Mouse (Mus musculus) hindbrain, postnatal 0 days (tissue): ENCODE data around the gene Pgap3. TPM values are rescaled to one million over a fixed set of nuclear protein-coding genes. Genes with fewer than 3 reads are reported as not detected.
A peak's percentile ranks its signal among the peaks of the same experiment; 100 is the strongest.

Source experiments
- ATAC-seq: fragments of 200-750 bp; cut with Nextera tagmentation; 2 replicates; pipeline ENCODE4 v1.8.0; 2017; ENCODE audit warnings: mild to moderate bottlenecking, moderate TSS enrichment, moderate library complexity
- DNase-seq: peaks from one replicate; pipeline ENCODE4 v3.0.0-alpha.2; 2015; ENCODE audit warnings: low spot score
- H3K27ac ChIP-seq: fragments of 300-500 bp; sonication (generic); 2 replicates; pipeline ENCODE4 v1.5.1; 2014; ENCODE audit warnings: mild to moderate bottlenecking
- H3K27me3 ChIP-seq: fragments of 300-500 bp; sonication (generic); 2 replicates; pipeline ENCODE4 v1.6.1; 2014; ENCODE audit warnings: low read length, mixed read lengths; ENCODE audit not compliant: insufficient read depth
- H3K36me3 ChIP-seq: fragments of 300-500 bp; sonication (generic); 2 replicates; pipeline ENCODE4 v1.6.1; 2014; ENCODE audit warnings: low read length, mixed read lengths; ENCODE audit not compliant: insufficient read depth
- H3K4me1 ChIP-seq: fragments of 300-500 bp; sonication (generic); 2 replicates; pipeline ENCODE4 v1.6.1; 2014; ENCODE audit warnings: antibody characterized with exemption, low read length, mixed read lengths; ENCODE audit not compliant: insufficient read depth
- H3K4me2 ChIP-seq: fragments of 300-500 bp; sonication (generic); 2 replicates; pipeline ENCODE4 v1.6.1; 2014; ENCODE audit warnings: low read depth, mild to moderate bottlenecking, low read length, moderate library complexity, mixed read lengths
- H3K4me3 ChIP-seq: fragments of 300-500 bp; sonication (generic); 2 replicates; pipeline ENCODE4 v1.5.1; 2014; ENCODE audit warnings: low read length
- H3K9ac ChIP-seq: fragments of 300-500 bp; sonication (generic); replicated peaks from 2 replicates; pipeline ENCODE4 v1.6.1; 2014; ENCODE audit warnings: mild to moderate bottlenecking, low read length, moderate library complexity, mixed read lengths
- H3K9me3 ChIP-seq: fragments of 300-500 bp; sonication (generic); 2 replicates; pipeline ENCODE4 v1.6.1; 2016; ENCODE audit warnings: low read length, mixed read lengths
- CTCF ChIP-seq: IDR thresholded peaks from 2 replicates; pipeline ENCODE4 v1.5.1; 2016; ENCODE audit warnings: antibody characterized with exemption, control low read depth, low read depth
- WGBS: fragments of 180-500 bp; shearing (Covaris S2); extraction: QIAGEN DNeasy Blood & Tissue Kit; methylation state at CpG from one replicate; pipeline ENCODE4 v1.1.7; 2014; 5-methylcytosine and 5-hydroxymethylcytosine counted together
- polyA plus RNA-seq: library from polyadenylated mRNA; unstranded; fragments of >200 nt; fragmentation: Nextera tagmentation; extraction: Ambion mirVana; gene quantifications from 2 replicates; pipeline ENCODE4 v1.2.1, GENCODE M21; 2015
- total RNA-seq: library from RNA; depleted of rRNA; stranded (reverse); fragments of >200 nt; gene quantifications from 2 replicates; pipeline ENCODE4 v1.2.3, GENCODE M21; 2014; rRNA removed

Gene Pgap3
- 10.6 and 12.0 TPM in 2 replicates for total RNA-seq
- polyA plus RNA-seq = 7.8 and 9.2 TPM in 2 replicates

- DNase-seq = peak; percentile 95
- peak; percentile 96 for ATAC-seq
- Histone ChIP-seq H3K27me3 (no peaks in the 10 kb centered on the region; the same call in 1 of the 2 replicates), H3K27ac (peak within 1 kb of the TSS; percentile 95), H3K4me3 (peak within 1 kb of the TSS; percentile 54), H3K9me3 (no peaks in the 10 kb centered on the region), H3K4me1 (peaks cover 10% of the 10 kb centered on the region), H3K4me2 (peak within 1 kb of the TSS; percentile 83), H3K9ac (peak within 1 kb of the TSS; percentile 70), H3K36me3 (no peaks in the 10 kb centered on the region)
- no peak for TF ChIP-seq CTCF
- WGBS = under 1% methylated on average over 40 of the region's 40 CpGs
Measured at GRCm38 (mm10) chr11:98400161-98400726, at the start of gene Pgap3. Gene Pgap3, minus strand, starts transcription at chr11:98400490.

GRCm38 (mm10) chr11:98449419-98449818 lies 49.1 kb upstream of the Pgap3 start:
- DNase-seq (no peak), ATAC-seq (no peak)
- H3K4me2 ChIP-seq = no peak overlapping the region
- TF ChIP-seq CTCF = no peak
- no peaks in the 10 kb centered on the region for H3K4me1 ChIP-seq
- 85% methylated on average over 3 of the region's 3 CpGs for WGBS
- peaks cover 16% of the 10 kb centered on the region; the same call in 1 of the 2 replicates for H3K27me3 ChIP-seq
- H3K9ac ChIP-seq = no peak overlapping the region
- no peak overlapping the region for H3K4me3 ChIP-seq
- H3K36me3 ChIP-seq = no peaks in the 10 kb centered on the region
- H3K27ac ChIP-seq = no peak overlapping the region
- H3K9me3 ChIP-seq = no peaks in the 10 kb centered on the region

- TF ChIP-seq CTCF = no peak
Measured at GRCm38 (mm10) chr11:98448191-98448790, 48.0 kb upstream of the Pgap3 start.

GRCm38 (mm10) chr11:98447475-98447834 lies 47.2 kb upstream of the Pgap3 start:
- ATAC-seq = no peak
- peak overlapping the region; percentile 29 for H3K4me3 ChIP-seq
- 18% methylated on average over 7 of the region's 7 CpGs for whole genome bisulfite sequencing

More at GRCm38 (mm10) chr11:98448191-98448790, 48.0 kb upstream of the Pgap3 start:
- H3K27ac ChIP-seq = no peak overlapping the region
- no peaks in the 10 kb centered on the region for H3K9me3 ChIP-seq
- DNase-seq (no peak), ATAC-seq (no peak)
- no peak overlapping the region; the same call in 1 of the 2 replicates for H3K4me2 ChIP-seq
- H3K4me1 ChIP-seq = no peaks in the 10 kb centered on the region
- no peaks in the 10 kb centered on the region for H3K36me3 ChIP-seq
- peaks cover 16% of the 10 kb centered on the region; the same call in 1 of the 2 replicates for H3K27me3 ChIP-seq
- no peak overlapping the region for H3K9ac ChIP-seq
- H3K4me3 ChIP-seq = no peak overlapping the region
- WGBS = 42% methylated on average over 13 of the region's 13 CpGs

GRCm38 (mm10) chr11:98446562-98447474 lies 46.5 kb upstream of the Pgap3 start:
- no peak for DNase-seq
- Histone ChIP-seq H3K4me2 (peak overlapping the region; percentile 37), H3K27ac (no peak overlapping the region; the same call in 1 of the 2 replicates), H3K9me3 (no peaks in the 10 kb centered on the region), H3K27me3 (peaks cover 16% of the 10 kb centered on the region; the same call in 1 of the 2 replicates), H3K4me1 (no peaks in the 10 kb centered on the region), H3K4me3 (peak overlapping the region; percentile 29), H3K9ac (0 out of 2 replicates have a peak overlapping the region, but pooled peaks have one; percentile 5), H3K36me3 (no peaks in the 10 kb centered on the region)
- no peak for TF ChIP-seq CTCF
- no peak for ATAC-seq
- 3% methylated on average over 33 of the region's 33 CpGs for WGBS

More at GRCm38 (mm10) chr11:98447475-98447834, 47.2 kb upstream of the Pgap3 start:
- no peak overlapping the region for H3K27ac ChIP-seq
- H3K9ac ChIP-seq = no peak overlapping the region
- no peaks in the 10 kb centered on the region for H3K4me1 ChIP-seq
- no peak for TF ChIP-seq CTCF
- no peak for DNase-seq
- no peaks in the 10 kb centered on the region for H3K36me3 ChIP-seq
- H3K9me3 ChIP-seq = no peaks in the 10 kb centered on the region
- H3K4me2 ChIP-seq = peak overlapping the region; percentile 37
- peaks cover 16% of the 10 kb centered on the region; the same call in 1 of the 2 replicates for H3K27me3 ChIP-seq

- 0 out of 2 replicates have a peak within 1 kb of the TSS, but pooled peaks have one; percentile 5 for H3K9ac ChIP-seq
- no peaks in the 10 kb centered on the region for H3K4me1 ChIP-seq
- 20% methylated on average over 5 of the region's 5 CpGs for WGBS
- ATAC-seq (no peak), DNase-seq (no peak)
- H3K36me3 ChIP-seq = no peaks in the 10 kb centered on the region
- H3K9me3 ChIP-seq = no peaks in the 10 kb centered on the region
- no peak within 1 kb of the TSS; the same call in 1 of the 2 replicates for H3K27ac ChIP-seq
- peak within 1 kb of the TSS; percentile 29 for H3K4me3 ChIP-seq
- H3K4me2 ChIP-seq = peak within 1 kb of the TSS; percentile 37
- TF ChIP-seq CTCF = no peak
- H3K27me3 ChIP-seq = peaks cover 16% of the 10 kb centered on the region; the same call in 1 of the 2 replicates
Measured at GRCm38 (mm10) chr11:98446213-98446561, 45.9 kb upstream of the Pgap3 start, which contains the start of gene Grb7. Gene Grb7, plus strand, starts transcription at chr11:98446394.
